Mouse (Mus musculus) CD4-positive helper T cell, adult 2 months (primary cell): Measurements from ENCODE around the gene Ly6g6f.
"Not testable (repeated sequence)": the region's sequence is repeated elsewhere in the genome, so short reads cannot be mapped to it uniquely, and the experiment has no call there.

Experiments used
- DNase-seq: peaks from one replicate; pipeline ENCODE4 v3.0.0-alpha.2; 2012; ENCODE audit warnings: low read depth, missing footprints, low spot score

Ly6g6f gene

DNA sequence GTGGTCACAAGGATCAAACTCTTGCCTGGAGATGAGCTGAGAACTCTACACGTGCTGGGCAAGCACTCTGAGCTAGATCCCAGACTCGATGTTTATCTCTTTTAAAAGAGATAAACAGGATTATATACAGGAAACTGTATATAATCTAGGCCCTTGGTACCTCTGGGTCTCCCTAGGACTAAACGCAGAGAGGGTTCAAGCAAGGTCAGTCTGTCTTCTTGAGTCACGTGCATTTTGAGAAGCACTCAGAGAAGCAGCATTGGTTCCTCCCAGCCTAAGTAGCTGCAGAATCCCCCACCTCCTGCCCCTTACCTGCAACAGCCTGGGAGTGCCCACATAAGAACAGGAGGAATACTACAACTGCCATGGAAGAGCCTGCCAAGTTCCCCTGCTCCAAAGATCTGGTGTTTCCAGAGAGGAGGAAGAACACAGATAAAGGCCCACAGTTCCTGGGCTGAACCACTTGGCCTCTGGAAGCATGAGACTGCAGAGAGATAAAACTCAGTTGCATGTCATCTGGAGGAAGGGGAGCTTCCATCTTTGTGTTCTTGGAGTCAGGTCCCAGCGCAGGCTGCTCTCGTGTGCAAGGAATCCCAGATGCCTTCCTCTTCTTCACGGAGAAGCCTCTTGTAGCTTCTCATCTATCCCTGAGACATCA lies at the start of gene Ly6g6f:
TSS of gene Ly6g6f (minus strand) at position 403 of the 658 bp plus-strand sequence.
- no peak for DNase-seq

DNA sequence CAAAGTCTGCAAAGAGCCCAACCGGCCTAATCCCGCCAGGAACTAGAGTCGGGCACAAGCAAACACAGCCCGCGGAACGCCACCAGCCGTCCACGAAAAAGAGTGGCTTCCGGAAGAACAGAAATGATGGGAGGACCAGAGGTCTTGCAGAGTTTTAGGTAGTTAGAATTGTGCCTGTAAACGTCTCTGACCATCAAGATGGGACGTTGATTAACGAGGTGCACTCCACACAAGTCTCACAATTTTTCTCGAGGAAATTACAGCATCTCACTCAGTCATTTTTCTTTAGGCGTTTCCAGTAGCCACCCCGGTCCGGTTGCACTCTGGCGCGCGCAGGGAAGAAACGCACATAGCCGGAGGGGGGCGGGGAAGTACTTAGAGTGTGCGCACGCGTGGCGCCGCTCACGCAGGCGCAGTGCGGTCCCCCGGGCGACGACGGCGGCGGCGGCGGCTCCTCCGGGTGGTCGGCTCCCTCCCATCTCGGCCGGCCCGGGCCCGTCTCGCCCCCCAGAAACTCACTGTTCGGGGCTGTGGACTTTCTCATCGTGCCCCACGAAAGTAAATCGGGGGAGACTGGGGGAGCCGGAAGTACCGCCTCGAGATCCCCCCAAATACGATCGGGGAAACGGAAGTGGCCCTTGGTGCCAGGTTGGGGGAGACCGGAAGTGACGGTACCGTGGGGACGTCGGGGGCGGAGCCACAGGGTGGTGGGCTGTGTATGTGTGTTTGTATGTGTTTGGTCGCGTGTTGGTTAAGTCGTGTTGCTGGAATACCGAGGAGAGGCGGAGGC lies 49.6 kb upstream of the Ly6g6f start, which contains the start of gene Bag6:
TSS of gene Bag6 (plus strand) at position 378 of the 790 bp plus-strand sequence.
- peak; percentile 98 for DNase-seq

DNA sequence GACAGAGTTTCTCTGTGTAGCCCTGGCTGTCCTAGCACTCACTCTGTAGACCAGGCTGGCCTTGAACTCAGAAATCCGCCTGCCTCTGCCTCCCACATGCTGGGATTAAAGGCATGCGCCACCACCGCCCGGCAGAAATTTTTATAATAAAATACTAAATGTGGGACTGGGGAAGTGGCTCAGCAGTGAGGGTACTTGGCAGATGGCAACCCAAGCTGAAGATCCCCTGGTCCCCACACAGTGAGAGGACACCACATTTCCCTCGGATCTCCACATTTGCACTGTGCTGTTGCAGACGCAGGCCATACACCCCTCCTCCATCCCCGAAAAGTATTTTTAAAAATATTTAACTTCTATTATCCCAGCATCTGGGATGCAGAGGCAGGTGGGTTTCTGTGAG lies 48.1 kb upstream of the Ly6g6f start:
- DNase-seq: no peak

DNA sequence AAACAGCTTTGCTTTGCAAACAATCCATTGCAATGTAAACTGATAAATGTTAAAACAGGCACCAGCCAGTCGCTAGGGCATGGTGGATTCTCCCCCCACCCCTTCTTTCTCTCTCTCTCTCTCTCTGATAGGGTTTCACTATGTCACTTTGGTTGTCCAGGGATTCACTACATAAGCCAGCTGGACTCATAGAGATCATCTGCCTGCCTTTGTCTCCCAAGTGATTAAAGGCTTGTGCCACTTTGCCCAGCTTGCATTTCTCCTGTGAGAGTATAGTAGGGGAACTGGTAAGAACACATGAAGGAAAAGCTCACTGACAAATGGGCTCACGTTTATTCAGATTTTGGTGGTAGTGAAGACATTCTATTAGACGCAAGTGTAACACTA lies 46.8 kb upstream of the Ly6g6f start:
- no peak for DNase-seq

DNA sequence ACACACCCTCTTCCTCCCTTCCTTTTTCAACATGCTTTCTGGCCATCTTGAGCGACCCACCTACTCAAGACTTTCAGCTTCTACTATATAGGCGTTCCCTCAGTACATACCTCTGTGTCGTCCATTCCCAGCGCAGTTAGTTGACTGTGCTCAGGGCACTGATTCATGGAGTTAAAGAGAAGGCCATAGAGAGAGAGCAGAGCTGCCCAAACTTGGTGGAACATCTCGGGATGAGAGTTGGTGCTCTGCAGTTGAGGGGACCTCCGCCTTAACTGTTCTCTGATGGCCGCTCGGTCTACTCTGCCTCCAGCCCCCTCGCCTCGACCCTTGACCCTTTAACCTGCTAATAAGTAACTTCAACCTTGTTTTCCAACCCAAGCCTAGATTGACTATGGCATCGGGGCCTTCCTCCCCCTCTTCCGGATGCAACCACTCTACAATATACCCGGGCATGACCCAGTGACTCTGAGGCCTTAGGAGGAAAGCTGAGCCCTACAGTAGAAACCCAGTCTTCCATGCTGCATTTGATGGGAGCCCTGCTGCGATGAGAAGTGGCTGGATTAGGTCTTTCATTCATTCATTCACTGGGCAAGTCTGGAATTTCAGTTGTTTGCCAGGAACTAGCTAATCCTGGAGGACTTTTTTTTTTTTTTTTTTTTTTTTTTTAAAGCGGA lies 46.2 kb upstream of the Ly6g6f start, which contains the start of gene Apom:
TSS of gene Apom (minus strand) at position 551 of the 674 bp plus-strand sequence.
- DNase-seq: no peak

DNA sequence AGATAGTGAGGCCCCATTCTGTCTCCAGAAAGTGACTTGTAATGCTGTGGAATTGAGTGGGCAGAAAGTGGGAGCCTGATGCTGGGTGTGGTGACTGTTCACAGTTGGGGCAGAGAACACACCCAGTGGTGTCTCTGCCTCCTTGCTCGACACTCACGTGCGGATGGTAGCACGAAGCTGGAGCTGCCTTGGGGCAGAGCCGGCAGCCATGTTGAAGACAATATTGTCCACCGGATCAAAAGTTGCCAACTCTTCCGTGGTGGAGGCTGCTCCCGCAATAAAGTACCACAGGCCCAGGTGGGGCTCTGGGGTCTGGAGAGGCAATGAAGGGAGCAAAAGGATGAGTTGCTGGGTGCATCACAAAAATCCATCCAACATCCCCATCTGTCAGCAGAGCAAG lies 45.6 kb upstream of the Ly6g6f start:
- DNase-seq: no peak

DNA sequence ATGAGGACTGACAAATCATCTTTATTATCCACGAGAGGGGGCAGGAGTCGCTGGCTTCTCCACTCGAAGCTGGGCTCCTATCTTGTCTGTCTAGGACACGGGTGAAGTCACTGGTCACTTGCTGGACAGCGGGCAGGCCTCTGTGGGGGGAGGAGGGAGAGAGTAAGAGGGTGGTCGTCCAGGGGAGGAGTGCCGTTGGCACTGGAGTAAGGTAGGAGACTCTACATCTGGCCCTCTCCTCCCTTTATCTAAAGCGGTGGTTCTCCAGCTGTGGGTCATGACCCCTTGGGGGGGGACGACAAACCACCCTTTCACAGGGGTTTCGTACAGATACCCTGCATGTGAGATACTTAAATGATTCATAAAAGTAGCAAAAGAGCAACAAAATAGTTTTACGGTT lies 43.6 kb upstream of the Ly6g6f start:
- DNase-seq: no peak

DNA sequence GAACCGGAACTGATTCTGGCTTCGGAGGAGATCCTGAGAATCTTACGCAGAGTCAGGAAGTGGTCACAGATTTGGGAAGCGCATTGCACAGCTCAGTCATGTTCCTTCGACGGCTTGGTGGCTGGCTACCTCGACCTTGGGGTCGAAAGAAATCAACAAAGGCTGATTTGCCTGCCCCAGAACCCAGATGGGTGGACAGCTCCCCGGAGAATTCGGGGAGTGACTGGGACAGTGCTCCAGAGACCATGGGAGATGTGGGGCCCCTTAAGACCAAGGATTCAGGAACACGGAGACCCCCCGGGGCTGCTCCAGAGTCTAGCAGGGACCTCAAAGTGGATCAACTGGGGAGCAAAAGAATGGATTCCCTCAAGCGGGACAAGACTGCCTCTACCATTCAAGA lies 41.6 kb upstream of the Ly6g6f start:
- DNase-seq: no peak

DNA sequence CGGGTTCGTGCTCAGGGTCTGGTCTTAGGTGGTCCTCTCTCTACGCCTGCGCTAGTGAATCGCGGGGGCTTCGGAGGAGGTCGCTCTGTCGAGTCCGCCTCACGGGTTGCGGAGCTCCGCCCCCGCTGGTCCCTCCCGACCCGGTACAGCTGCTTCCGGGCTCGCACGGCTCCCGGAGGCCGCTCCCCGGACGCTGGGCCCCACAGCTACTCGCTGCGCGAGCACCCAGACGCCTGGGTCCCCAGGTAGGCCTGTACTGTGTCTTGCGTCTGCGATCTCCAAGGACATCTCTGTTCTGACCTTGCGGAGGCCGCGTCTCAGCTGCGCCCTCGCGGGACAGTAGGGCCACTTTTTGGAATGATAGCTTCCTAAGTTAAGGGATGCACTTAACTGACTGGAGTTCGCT lies 40.8 kb upstream of the Ly6g6f start, which contains the start of gene D17H6S53E:
TSS of gene D17H6S53E (plus strand) at position 168 of the 406 bp plus-strand sequence.
- peak; percentile 87 for DNase-seq

DNA sequence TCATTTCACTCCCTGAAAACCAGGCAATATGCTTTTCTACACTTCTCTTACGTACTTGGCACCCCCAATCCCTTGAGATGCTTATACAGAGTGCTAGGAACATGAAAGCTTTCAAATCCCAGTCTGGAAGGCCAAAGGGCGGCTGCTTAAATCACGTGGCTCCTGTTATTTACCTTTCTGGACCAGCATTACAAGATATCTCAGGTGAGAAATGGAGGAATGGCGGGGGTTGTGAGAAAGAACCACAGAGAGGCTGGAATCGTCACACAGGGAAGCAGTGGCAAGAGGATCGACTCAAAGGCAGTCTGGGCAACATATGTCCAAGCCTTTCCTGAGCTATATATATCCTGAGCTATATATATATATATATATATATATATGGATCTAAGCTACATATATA lies 40.2 kb upstream of the Ly6g6f start:
- DNase-seq: no peak

DNA sequence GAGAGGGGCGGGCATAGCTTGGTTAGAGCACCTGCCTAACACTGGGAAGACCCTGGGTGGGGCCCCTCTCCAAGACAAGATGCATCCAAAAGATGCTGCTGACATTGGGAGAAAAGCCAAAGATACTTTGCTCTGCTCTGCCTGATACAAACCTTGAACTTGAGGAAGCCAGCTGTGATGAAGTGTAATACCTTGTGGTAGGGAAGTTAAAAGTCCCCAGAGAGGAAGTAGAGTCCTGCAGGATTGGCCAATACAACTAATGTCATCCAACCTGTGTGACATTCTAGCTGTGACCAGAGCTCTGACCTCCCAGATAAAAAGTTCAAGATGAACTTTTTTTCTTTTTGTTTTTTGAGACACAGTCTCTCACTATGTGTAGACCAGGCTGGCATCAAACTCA lies 39.7 kb upstream of the Ly6g6f start:
- no peak for DNase-seq

DNA sequence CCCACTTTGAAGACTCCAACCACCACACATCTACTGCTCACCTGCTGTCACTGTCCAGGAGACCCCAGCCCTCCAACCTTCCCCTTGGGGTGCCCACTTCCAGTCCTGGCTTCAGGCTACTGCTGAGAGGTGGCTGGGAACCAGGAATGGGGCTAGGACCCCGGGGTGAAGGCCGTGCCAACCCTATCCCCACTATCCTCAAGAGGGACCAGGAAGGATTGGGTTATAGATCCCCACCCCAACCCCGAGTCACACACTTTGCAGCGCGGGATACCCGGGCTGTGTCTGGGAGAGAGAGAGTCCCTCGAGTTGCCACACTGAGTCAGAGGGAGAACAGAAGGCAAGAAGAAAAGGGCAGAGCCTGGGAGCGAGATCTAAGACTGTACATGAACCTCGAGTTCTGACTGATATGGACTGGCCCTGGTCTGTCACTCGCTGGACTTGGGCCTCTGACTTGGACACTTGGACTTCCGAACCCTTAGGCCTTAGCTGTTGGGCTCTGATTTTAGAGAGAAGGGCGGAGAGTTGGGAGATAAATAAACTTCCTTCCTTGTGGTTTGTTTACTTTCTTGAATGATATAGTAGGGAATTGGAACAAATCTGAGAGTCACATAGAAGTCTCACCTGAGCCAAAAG lies 39.0 kb upstream of the Ly6g6f start:
- DNase-seq: not testable (repeated sequence)

DNA sequence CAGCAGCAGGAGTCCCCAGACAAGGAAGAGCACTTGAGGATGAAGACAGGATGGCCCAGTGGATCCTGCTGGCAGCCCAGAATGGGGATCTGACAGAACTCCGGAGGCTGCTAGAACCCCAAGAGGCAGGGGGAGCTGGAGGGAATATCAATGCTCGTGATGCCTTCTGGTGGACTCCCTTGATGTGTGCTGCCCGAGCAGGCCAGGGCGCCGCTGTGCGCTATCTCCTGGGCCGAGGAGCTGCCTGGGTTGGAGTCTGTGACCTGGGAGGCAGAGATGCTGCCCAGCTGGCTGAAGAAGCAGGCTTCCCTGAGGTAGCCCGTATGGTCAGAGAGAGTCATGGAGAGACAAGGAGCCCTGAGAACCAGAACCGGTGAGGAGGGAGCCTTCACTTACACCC lies 37.9 kb upstream of the Ly6g6f start:
- not testable (repeated sequence) for DNase-seq

DNA sequence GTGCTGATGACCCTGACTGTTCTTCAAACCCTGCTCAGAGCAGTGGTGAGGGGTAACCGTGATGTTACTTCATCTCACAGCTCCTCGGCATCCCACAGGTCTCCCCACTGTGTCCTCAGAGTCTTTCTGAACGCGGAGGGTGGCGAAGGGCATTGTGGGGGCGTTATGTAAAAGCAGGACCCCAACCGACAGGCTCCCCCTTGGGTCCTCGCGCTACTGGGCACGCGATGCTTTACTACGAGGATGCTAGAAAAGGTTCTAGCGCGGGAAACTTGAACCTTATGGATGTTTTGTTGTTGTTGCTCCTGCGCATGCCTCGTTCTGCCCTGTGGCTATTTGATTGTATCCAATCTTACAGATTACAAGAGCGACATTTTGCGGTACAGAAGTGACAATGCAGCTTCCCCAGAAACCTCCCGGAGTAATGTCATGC lies 36.5 kb upstream of the Ly6g6f start, which contains the start of gene Csnk2b:
TSS of gene Csnk2b (minus strand) at position 183 of the 433 bp plus-strand sequence.
- peak; percentile 77 for DNase-seq

DNA sequence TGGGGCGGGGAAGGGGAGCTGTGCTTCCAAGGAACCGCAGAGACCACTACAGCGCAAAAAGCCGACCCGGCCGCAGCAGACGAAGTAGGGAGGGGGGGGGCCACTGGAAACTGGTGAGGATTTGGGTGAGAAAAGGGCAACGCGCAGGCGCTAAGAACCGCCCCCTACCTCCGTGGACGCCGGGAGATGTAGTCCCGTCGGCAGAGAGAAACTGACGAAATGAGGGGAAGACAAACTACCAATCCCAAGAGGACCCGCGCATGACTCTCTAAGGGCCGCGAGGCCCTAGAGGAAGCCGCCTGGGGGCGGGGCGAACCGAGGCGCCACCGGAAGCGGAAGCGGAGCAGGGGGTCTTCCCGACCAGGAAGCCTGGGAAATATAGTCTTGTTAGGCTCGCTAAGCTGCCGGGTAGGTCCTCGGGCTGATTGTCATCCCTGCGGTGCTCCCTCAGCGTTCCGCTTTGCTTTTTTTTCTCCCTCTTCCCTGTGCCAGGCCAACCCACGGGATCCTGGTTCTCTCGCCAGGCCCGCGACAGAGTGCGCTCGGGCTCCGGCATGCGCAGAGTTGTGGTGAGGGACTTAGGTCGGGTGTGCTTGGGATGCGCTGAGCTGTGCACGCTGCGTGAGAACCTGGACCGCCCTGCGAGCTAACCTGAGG lies 35.9 kb upstream of the Ly6g6f start, which contains the start of gene Gpank1:
TSS of gene Gpank1 (plus strand) at position 313 of the 657 bp plus-strand sequence.
- DNase-seq: peak; percentile 99

DNA sequence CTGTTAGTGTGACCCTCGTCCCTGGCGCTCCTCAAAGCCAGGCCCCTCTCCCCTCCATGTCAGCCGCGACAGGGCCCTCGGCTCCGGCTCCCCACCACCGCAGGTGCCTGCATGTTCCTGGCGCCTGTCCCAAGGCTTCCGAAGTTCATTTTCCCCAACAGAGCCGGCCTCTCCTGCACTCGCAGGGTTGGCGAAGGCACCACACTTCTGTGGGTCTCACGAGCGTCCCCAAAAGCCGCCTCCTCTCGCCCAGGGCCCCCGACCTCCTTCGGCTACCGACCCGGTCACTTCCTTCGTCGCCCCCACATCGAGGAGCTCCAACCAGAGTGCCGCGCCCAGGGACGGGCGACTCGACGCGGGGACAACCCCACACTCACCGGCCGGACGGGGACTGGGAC lies 35.3 kb upstream of the Ly6g6f start:
- no peak for DNase-seq

DNA sequence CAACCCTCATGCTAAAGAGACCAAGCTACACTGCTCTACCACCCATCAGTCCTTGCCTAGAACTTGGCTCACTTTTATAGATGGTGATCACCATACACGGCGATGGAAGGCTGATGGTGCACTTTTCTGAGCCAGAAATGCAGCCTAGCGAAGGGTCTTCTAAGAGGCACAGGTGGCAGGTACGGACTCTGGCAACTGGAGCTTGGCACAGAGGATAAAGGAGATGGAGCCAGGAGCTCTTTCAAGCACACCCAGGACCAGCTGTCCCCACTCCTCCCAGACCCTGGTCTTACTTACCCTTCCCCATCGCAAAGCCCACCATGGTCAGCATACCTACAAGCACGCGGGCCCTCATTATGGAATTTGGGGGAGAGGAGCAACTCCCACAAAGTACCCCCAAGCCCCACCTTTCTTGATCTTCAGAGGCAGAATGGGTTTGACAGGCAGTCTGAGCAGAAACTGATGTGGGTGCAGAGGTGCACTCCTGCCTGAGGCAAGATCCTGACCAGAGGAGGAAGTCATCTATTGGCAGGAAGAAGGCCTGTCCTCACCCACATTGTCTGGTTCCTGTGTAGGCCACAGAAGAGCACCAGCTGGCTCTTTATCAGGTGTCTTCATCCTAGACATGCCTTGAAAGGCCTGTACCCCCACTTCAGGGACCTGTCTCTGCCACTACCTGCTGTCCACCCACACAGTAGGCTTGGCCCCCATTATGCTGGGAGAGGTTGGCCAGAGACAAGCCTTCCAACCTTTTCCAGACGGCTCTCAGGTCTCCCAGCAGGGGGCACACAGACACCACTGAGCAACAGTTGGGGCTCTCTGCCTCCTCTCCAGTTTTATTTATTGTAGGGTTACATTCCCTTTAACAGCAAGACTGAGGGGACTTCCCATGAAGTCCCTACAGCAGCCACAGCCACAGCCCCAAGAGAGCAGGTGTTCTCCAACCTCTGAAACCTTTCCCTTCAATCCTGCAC lies 29.9 kb upstream of the Ly6g6f start, which contains the start of gene Ly6g5b:
TSS of gene Ly6g5b (minus strand) at position 383 of the 974 bp plus-strand sequence.
- peak; percentile 59 for DNase-seq

DNA sequence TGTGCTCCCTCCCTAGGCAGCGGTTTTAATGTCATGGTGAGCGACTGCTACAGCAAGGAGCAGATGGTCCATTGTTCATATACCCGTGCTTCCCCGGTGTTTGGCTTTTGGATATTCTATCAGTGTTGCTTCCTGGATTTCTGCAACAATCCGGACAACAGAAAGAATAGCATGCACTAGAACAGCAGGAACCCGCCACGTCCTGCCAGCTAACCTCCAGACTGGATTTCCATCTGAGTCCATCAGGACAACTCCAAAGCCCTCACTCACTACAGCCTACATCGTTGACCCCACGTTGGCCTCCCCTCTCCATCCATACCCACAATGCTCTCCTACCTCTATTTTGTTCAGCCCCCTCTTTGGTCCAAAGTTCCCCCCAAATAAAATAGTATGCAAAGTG lies 26.4 kb upstream of the Ly6g6f start:
- no peak for DNase-seq

DNA sequence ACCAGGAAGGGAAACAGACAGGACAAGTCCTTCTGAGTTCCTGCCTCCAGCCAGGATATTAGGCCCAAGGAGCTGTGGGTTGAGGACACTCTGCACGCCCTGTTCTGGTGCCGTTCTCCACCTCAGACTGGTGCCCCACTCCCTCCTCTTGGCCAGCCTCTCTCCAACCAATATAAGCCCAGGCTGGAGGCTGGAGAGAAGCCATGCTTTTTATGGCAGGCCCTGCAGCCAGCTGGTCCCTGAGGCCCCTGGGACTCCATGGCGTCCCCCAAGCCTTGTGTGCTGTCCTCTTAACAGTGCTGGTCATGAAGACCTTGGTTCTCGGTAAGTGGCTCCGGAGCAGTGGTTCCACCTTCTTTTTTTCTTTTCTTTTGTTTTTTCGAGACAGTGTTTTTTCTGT lies 22.7 kb upstream of the Ly6g6f start, which contains the start of gene Ly6g5c:
TSS of gene Ly6g5c (plus strand) at position 183 of the 400 bp plus-strand sequence.
- DNase-seq: no peak

DNA sequence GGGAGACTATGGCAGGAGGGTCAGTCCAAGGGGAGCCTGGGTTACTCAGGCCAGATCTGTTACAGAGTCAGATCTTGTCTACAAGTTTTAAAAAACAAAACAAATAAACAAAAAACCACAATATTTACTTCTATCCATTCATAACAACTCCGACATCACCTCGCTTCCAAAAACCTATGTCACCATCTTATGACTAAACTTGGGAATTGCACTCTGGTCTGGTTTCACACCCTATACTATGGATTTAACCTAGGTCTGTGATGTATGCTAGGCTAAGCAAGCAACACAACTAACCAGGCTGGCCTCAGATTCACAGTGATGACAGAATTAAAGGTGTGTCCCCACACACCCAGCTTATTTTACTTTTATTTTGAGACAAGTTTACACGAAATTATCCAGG lies 21.1 kb upstream of the Ly6g6f start:
- no peak for DNase-seq
